In genomic region chr17:75158385-75158784, GRCm38 (mm10) we compare ENCODE assay signal across 20 mouse cellular contexts.
DNase-seq lines count a peak whose midpoint lies in the region; ATAC-seq and TF ChIP-seq lines count a peak whose summit lies in the region.
"Had no signal": no experiment of that assay in that cellular context is flagged by ENCODE, and none has a peak within 500 bp of the region (broad histone marks: within the 10 kb centered on the region; RNA-seq: fewer than 3 reads in every experiment).

No protein-coding gene starts in this region.

- no peak overlapping the region for H3K4me2 ChIP-seq in lung, postnatal 0 days (replicated peaks; ENCODE audit: low read depth, low read length)
- H3K4me2 ChIP-seq in stomach, postnatal 0 days (replicated peaks; ENCODE audit: low read depth) = no peak overlapping the region
- H3K4me2 ChIP-seq: embryonic facial prominence, embryonic 12.5 days; forebrain, embryonic 13.5 days; forebrain, embryonic 15.5 days had no signal

- DNase-seq in heart, adult 11 months = peak; percentile 87
- DNase-seq in heart, adult 8-10 months (ENCODE audit: low spot score) = no peak
- peak; percentile 26 for DNase-seq in lung, postnatal 0 days (ENCODE audit: low spot score)
- DNase-seq in lung, adult 18-20 months = no peak
- DNase-seq in stomach, postnatal 0 days (ENCODE audit: low spot score) = no peak
- DNase-seq in cerebellum, adult 18-20 months = no peak
- no peak for DNase-seq in layer of hippocampus, adult 8-10 months (ENCODE audit: low spot score in 2 of 2)
- DNase-seq: adrenal gland, adult 2 months; adrenal gland, postnatal 14 days; adrenal gland, postnatal 36 days; cerebellum, adult 11 months; cerebellum, adult 2 months; cerebellum, adult 9-10 months; cerebellum, postnatal 10 days; cerebellum, postnatal 25 days; forebrain, postnatal 0 days had no signal

- TF ChIP-seq CTCF in lung, postnatal 0 days (IDR thresholded peaks at IDR 0.05) = no peak
- no peak for TF ChIP-seq CTCF in stomach, postnatal 0 days (IDR thresholded peaks at IDR 0.05; ENCODE audit: low read depth)

- no peaks in the 10 kb centered on the region for H3K9me3 ChIP-seq in lung, postnatal 0 days (ENCODE audit: low read length)
- no peaks in the 10 kb centered on the region for H3K9me3 ChIP-seq in stomach, postnatal 0 days (ENCODE audit: control insufficient read depth, low read length)
- H3K9me3 ChIP-seq: embryonic facial prominence, embryonic 10.5 days; embryonic facial prominence, embryonic 12.5 days; forebrain, embryonic 13.5 days; forebrain, embryonic 15.5 days had no signal

- no peak overlapping the region for H3K27ac ChIP-seq in lung, postnatal 0 days (ENCODE audit: low read length)
- peak overlapping the region; percentile 30; the same call in 1 of the 2 replicates for H3K27ac ChIP-seq in stomach, postnatal 0 days (replicated peaks)
- H3K27ac ChIP-seq: embryonic facial prominence, embryonic 10.5 days; embryonic facial prominence, embryonic 12.5 days; forebrain, embryonic 13.5 days; forebrain, embryonic 15.5 days had no signal

- no peaks in the 10 kb centered on the region for H3K36me3 ChIP-seq in lung, postnatal 0 days (ENCODE audit: insufficient read depth, low read length)
- no peaks in the 10 kb centered on the region for H3K36me3 ChIP-seq in stomach, postnatal 0 days (ENCODE audit: control insufficient read depth, insufficient read depth, low read length)
- H3K36me3 ChIP-seq: embryonic facial prominence, embryonic 10.5 days; embryonic facial prominence, embryonic 12.5 days; forebrain, embryonic 15.5 days had no signal

- no peak for TF ChIP-seq EP300 in lung, postnatal 0 days (IDR thresholded peaks at IDR 0.05)
- no peak for TF ChIP-seq EP300 in stomach, postnatal 0 days (optimal IDR thresholded peaks at IDR 0.05)

- no peak overlapping the region for H3K4me3 ChIP-seq in lung, postnatal 0 days (ENCODE audit: low read depth, low read length)
- no peak overlapping the region for H3K4me3 ChIP-seq in stomach, postnatal 0 days (ENCODE audit: low read depth, low read length)
- H3K4me3 ChIP-seq: embryonic facial prominence, embryonic 10.5 days; embryonic facial prominence, embryonic 12.5 days; forebrain, embryonic 13.5 days; forebrain, embryonic 15.5 days had no signal

- 79% methylated on average over 6 of the region's 6 CpGs for WGBS in lung, postnatal 0 days
- 56% methylated on average over 6 of the region's 6 CpGs for WGBS in stomach, postnatal 0 days

- no peaks in the 10 kb centered on the region for H3K27me3 ChIP-seq in lung, postnatal 0 days (replicated peaks; ENCODE audit: insufficient read depth, low read length)
- H3K27me3 ChIP-seq in stomach, postnatal 0 days (ENCODE audit: control insufficient read depth, insufficient read depth, low read length) = no peaks in the 10 kb centered on the region
- H3K27me3 ChIP-seq: embryonic facial prominence, embryonic 12.5 days; forebrain, embryonic 13.5 days; forebrain, embryonic 15.5 days had no signal

- no peak overlapping the region for H3K9ac ChIP-seq in lung, postnatal 0 days (replicated peaks; ENCODE audit: low read depth)
- no peak overlapping the region for H3K9ac ChIP-seq in stomach, postnatal 0 days (ENCODE audit: low read length)
- H3K9ac ChIP-seq: embryonic facial prominence, embryonic 12.5 days; forebrain, embryonic 13.5 days; forebrain, embryonic 15.5 days; forebrain, postnatal 0 days had no signal

- no peaks in the 10 kb centered on the region for H3K4me1 ChIP-seq in lung, postnatal 0 days (ENCODE audit: insufficient read depth, low read depth, low read length)
- no peaks in the 10 kb centered on the region for H3K4me1 ChIP-seq in stomach, postnatal 0 days (replicated peaks; ENCODE audit: control insufficient read depth, insufficient read depth)
- H3K4me1 ChIP-seq: forebrain, embryonic 13.5 days; forebrain, embryonic 15.5 days had no signal

- ATAC-seq in lung, postnatal 0 days = no peak
- peak; percentile 57; the same call in 1 of the 2 replicates for ATAC-seq in stomach, postnatal 0 days (ENCODE audit: low FRiP score, low TSS enrichment)
- ATAC-seq: forebrain, embryonic 13.5 days; forebrain, embryonic 15.5 days; forebrain, postnatal 0 days had no signal

Comparison
In these comparisons a context has a peak if more than half of its experiments do, and no peak if none do; other contexts are left out.
1. DNase-seq: peak in heart, adult 11 months (single experiment) and lung, postnatal 0 days (single experiment); none in heart, adult 8-10 months (single experiment), lung, adult 18-20 months (0 of 2), stomach, postnatal 0 days (single experiment), cerebellum, adult 18-20 months (0 of 2) and layer of hippocampus, adult 8-10 months (0 of 2).